Mouse (Mus musculus): Measurements from ENCODE around the gene Gfpt2. TPM values are rescaled to one million over a fixed set of nuclear protein-coding genes. Genes with fewer than 3 reads are reported as not detected.

Gene Gfpt2
- polyA plus RNA-seq, 1 experiment from 2014 or later: 4.1 TPM

DNA sequence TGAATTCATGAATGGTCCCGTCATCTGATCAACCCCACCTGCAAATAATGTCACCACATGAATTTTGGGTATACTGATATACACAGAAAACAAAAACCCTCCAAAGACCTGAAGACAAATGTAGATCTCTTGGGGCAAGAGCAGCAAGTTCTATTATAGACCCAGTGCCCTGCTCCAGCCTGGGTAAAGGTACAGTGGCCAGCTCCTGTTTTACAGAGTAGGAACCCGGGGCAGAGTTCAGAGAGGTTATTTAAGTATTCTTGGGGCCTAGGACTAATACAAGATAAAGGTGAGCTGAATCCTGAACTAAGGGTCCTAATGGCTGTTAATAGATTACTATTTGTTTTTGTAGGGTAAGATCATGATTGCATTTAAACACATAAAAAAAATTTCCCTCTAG is 27.6 kb downstream of the Gfpt2 start:
- 92% methylated on average over 2 of the region's 2 CpGs for WGBS
- Histone ChIP-seq H3K27me3 (ENCODE audit: control insufficient read depth, insufficient read depth, low read length) (no peaks in the 10 kb centered on the region), H3K27ac (replicated peaks; ENCODE audit: low read depth, low read length) (no peak overlapping the region), H3K4me3 (replicated peaks; ENCODE audit: low read depth, low read length) (no peak overlapping the region), H3K9ac (replicated peaks; ENCODE audit: low read length) (no peak overlapping the region), H3K36me3 (ENCODE audit: control insufficient read depth, insufficient read depth, low read length) (peaks cover 14% of the 10 kb centered on the region; the same call in 1 of the 2 replicates), H3K9me3 (ENCODE audit: control insufficient read depth, low read length) (no peaks in the 10 kb centered on the region), H3K4me2 (ENCODE audit: low read length) (no peak overlapping the region), H3K4me1 (ENCODE audit: control insufficient read depth, insufficient read depth, low read length) (no peaks in the 10 kb centered on the region)
- ATAC-seq (ENCODE audit: low FRiP score, low TSS enrichment) (no peak), DNase-seq (no peak)

DNA sequence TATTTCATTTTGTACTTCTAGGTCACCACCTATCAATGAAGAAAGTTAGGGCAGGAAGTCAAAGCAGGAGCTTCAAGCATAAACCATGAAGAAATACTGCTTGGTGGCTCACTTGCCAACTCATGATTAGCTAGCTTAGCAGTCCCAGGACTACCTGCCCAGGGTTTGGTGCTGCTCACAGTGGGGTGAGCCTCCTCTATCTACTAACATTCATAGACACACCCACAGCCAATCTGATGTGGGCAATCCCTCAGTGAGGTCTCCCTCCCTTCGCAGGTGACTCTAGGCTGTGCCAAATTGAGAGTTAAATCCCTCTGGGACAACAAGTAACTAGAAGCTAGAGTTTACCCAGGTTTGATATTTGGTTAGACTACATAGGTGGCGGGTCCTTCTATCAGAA is 28.4 kb downstream of the Gfpt2 start:
- Histone ChIP-seq H3K4me2 (ENCODE audit: low read length) (no peak overlapping the region), H3K9me3 (ENCODE audit: control insufficient read depth, low read length) (no peaks in the 10 kb centered on the region), H3K4me3 (replicated peaks; ENCODE audit: low read depth, low read length) (no peak overlapping the region), H3K36me3 (ENCODE audit: control insufficient read depth, insufficient read depth, low read length) (peaks cover 14% of the 10 kb centered on the region; the same call in 1 of the 2 replicates), H3K9ac (replicated peaks; ENCODE audit: low read length) (no peak overlapping the region), H3K27me3 (ENCODE audit: control insufficient read depth, insufficient read depth, low read length) (no peaks in the 10 kb centered on the region), H3K4me1 (ENCODE audit: control insufficient read depth, insufficient read depth, low read length) (no peaks in the 10 kb centered on the region), H3K27ac (replicated peaks; ENCODE audit: low read depth, low read length) (no peak overlapping the region)
- DNase-seq (no peak), ATAC-seq (ENCODE audit: low FRiP score, low TSS enrichment) (no peak)
- 89% methylated on average over 2 of the region's 2 CpGs for WGBS

DNA sequence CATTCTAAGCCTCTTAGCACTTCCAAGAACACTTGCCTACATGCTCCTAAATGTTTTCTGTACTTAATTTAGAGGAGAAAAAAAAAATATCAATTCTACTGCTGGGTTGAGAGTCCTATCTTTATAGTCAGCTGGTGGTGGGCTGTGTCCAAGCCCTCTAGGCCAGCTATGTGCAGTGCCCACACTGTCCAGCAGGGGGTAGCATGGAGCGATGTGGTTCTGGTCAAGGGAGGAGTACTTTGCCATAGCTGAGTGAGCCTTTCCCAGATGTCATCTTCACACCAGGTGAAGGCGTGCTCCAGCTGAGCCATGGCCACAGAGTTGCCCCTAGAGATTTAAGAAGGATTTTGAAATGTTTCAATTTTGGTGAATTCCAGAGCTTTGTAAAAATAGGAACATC is 30.9 kb downstream of the Gfpt2 start:
- no peak overlapping the region for H3K4me3 ChIP-seq (replicated peaks; ENCODE audit: low read depth, low read length)
- no peak overlapping the region for H3K9ac ChIP-seq (replicated peaks; ENCODE audit: low read length)
- peaks cover 16% of the 10 kb centered on the region; the same call in 1 of the 2 replicates for H3K36me3 ChIP-seq (ENCODE audit: control insufficient read depth, insufficient read depth, low read length)
- no peak overlapping the region for H3K27ac ChIP-seq (replicated peaks; ENCODE audit: low read depth, low read length)
- no peaks in the 10 kb centered on the region for H3K9me3 ChIP-seq (ENCODE audit: control insufficient read depth, low read length)
- no peak overlapping the region for H3K4me2 ChIP-seq (ENCODE audit: low read length)
- peak; percentile 43 for DNase-seq
- ATAC-seq (ENCODE audit: low FRiP score, low TSS enrichment): no peak
- 51% methylated on average over 2 of the region's 2 CpGs for WGBS
- no peaks in the 10 kb centered on the region for H3K4me1 ChIP-seq (ENCODE audit: control insufficient read depth, insufficient read depth, low read length)
- H3K27me3 ChIP-seq (ENCODE audit: control insufficient read depth, insufficient read depth, low read length): no peaks in the 10 kb centered on the region

DNA sequence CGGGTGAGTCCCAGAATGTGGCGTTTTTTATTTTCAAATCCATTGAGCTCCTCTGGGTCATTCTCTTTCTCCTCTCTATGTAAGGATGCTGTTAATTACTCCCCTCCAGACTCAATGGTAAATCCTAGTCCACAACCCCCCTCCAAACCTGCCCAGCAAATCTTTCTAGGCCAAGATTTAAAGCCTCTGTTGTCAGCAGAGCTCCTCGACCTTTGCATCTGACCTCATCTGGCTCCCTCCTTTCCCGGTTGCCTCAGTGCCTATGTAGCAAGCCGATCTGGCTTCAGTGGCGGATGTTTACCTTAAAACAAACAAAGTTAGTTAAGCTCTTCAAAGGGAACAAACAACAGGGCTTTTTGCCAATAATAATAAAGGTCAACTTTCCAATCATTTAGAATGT is 33.3 kb downstream of the Gfpt2 start:
- DNase-seq (no peak), ATAC-seq (ENCODE audit: low FRiP score, low TSS enrichment) (no peak)
- 37% methylated on average over 6 of the region's 6 CpGs for WGBS
- H3K9me3 ChIP-seq (ENCODE audit: control insufficient read depth, low read length): no peaks in the 10 kb centered on the region
- H3K9ac ChIP-seq (replicated peaks; ENCODE audit: low read length): no peak overlapping the region
- H3K4me1 ChIP-seq (ENCODE audit: control insufficient read depth, insufficient read depth, low read length): no peaks in the 10 kb centered on the region
- no peak overlapping the region for H3K4me3 ChIP-seq (replicated peaks; ENCODE audit: low read depth, low read length)
- no peak overlapping the region for H3K4me2 ChIP-seq (ENCODE audit: low read length)
- H3K27ac ChIP-seq (replicated peaks; ENCODE audit: low read depth, low read length): no peak overlapping the region
- peaks cover 16% of the 10 kb centered on the region; the same call in 1 of the 2 replicates for H3K36me3 ChIP-seq (ENCODE audit: control insufficient read depth, insufficient read depth, low read length)
- H3K27me3 ChIP-seq (ENCODE audit: control insufficient read depth, insufficient read depth, low read length): no peaks in the 10 kb centered on the region

DNA sequence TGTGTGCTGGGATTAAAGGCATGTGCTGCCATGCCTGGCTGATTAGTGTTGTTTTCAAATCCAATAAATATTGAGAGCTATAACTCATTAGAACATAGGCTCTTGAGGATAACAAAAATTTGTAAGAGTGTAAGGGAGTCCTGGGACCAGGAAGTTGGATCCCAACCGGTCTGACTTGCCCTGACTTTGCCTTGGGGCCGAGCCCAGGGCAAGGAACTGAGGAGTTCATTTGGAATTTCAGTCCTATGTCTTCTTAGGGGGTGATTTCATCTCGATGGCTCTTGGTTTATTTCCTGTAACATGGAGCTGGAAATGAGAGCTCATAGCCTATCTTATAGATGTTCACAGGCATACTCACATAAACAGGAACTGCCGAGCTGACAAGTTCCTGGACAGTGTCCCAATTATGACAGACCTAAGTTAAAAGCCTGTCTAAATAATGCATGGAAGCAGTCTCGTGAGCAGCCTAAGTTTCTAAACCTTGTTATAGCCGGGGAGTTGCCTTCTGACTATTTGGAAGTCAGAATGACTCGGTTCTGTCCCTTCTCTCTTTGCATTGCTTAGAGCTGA is 35.3 kb downstream of the Gfpt2 start:
- peaks cover 14% of the 10 kb centered on the region; the same call in 1 of the 2 replicates for H3K36me3 ChIP-seq (ENCODE audit: control insufficient read depth, insufficient read depth, low read length)
- no peak overlapping the region for H3K27ac ChIP-seq (replicated peaks; ENCODE audit: low read depth, low read length)
- H3K27me3 ChIP-seq (ENCODE audit: control insufficient read depth, insufficient read depth, low read length): no peaks in the 10 kb centered on the region
- WGBS: 86% methylated on average over 7 of the region's 7 CpGs
- no peak overlapping the region for H3K4me3 ChIP-seq (replicated peaks; ENCODE audit: low read depth, low read length)
- no peaks in the 10 kb centered on the region for H3K9me3 ChIP-seq (ENCODE audit: control insufficient read depth, low read length)
- DNase-seq: no peak
- no peaks in the 10 kb centered on the region for H3K4me1 ChIP-seq (ENCODE audit: control insufficient read depth, insufficient read depth, low read length)
- ATAC-seq (ENCODE audit: low FRiP score, low TSS enrichment): no peak
- no peak overlapping the region for H3K4me2 ChIP-seq (ENCODE audit: low read length)
- H3K9ac ChIP-seq (replicated peaks; ENCODE audit: low read length): no peak overlapping the region

DNA sequence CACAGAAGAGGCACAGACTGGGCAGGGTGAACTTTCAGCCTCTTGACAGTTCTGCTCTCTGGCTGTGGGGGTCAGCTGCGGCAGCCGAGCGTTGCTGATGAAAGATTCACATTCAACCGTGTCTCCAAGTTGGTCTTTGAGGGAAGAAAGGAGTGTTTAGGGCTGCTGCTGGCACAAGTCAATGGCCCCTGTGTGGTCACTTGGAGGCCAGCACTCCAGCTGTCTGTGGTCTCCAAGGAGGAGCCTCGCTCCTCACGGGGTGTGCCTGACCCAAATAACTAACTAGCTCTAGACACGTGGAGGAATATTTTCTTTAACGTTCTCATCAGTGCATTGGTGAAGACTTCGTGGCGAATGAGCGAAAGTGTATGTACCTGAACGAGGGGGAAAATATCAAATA is 38.0 kb downstream of the Gfpt2 start:
- Histone ChIP-seq H3K4me2 (ENCODE audit: low read length) (no peak overlapping the region), H3K27me3 (ENCODE audit: control insufficient read depth, insufficient read depth, low read length) (no peaks in the 10 kb centered on the region), H3K27ac (replicated peaks; ENCODE audit: low read depth, low read length) (no peak overlapping the region), H3K9me3 (ENCODE audit: control insufficient read depth, low read length) (no peaks in the 10 kb centered on the region), H3K4me1 (ENCODE audit: control insufficient read depth, insufficient read depth, low read length) (no peaks in the 10 kb centered on the region), H3K36me3 (ENCODE audit: control insufficient read depth, insufficient read depth, low read length) (peaks cover 14% of the 10 kb centered on the region), H3K9ac (replicated peaks; ENCODE audit: low read length) (no peak overlapping the region), H3K4me3 (replicated peaks; ENCODE audit: low read depth, low read length) (no peak overlapping the region)
- 86% methylated on average over 12 of the region's 12 CpGs for WGBS
- ATAC-seq (ENCODE audit: low FRiP score, low TSS enrichment) (no peak), DNase-seq (no peak)

DNA sequence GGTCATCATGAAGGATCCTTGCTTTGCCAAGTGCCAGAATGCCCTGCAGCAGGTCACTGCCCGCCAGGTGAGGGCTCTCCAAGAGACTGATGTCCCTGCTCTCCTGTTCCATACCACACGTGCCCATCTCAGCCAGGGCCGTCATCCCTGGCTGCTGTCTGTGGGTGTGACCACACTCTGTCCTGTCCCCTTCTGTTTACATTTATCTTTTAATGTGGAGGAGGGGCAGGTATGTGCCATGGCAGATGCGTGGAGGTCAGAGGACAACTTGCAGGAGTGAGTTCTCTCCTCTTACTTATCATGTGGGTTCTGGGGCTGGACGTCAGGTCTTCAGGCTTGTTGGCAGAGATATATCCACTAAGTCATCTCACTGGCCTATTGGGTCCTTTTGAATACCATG is 39.0 kb downstream of the Gfpt2 start:
- DNase-seq: no peak
- Histone ChIP-seq H3K4me3 (replicated peaks; ENCODE audit: low read depth, low read length) (no peak overlapping the region), H3K9ac (replicated peaks; ENCODE audit: low read length) (no peak overlapping the region), H3K36me3 (ENCODE audit: control insufficient read depth, insufficient read depth, low read length) (peaks cover 14% of the 10 kb centered on the region; the same call in 1 of the 2 replicates), H3K4me2 (ENCODE audit: low read length) (no peak overlapping the region), H3K27me3 (ENCODE audit: control insufficient read depth, insufficient read depth, low read length) (no peaks in the 10 kb centered on the region), H3K27ac (replicated peaks; ENCODE audit: low read depth, low read length) (no peak overlapping the region), H3K4me1 (ENCODE audit: control insufficient read depth, insufficient read depth, low read length) (0 out of 2 replicates have a peak, but pooled peaks cover 2% of the 10 kb centered on the region), H3K9me3 (ENCODE audit: control insufficient read depth, low read length) (no peaks in the 10 kb centered on the region)
- WGBS: 92% methylated on average over 5 of the region's 5 CpGs
- no peak for ATAC-seq (ENCODE audit: low FRiP score, low TSS enrichment)

DNA sequence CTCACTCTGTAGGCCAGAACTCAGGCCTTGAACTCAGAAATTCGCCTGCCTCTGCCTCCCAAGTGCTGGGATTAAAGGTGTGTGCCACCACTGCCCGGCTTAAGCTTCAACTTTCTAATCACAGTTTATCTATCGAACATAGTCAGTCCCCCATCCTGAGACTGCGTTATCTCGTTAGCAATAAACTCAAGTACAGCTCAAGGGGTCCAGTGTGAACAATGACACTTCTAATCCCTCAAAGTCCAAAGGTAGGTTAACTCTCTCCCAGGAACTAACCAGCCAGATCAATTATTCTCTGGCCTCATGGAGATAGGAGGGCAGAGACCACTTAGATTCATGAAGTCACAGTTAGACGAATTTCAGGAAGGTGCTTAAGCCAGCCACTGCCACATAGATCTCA is 40.3 kb downstream of the Gfpt2 start:
- WGBS: 91% methylated on average over 6 of the region's 6 CpGs

DNA sequence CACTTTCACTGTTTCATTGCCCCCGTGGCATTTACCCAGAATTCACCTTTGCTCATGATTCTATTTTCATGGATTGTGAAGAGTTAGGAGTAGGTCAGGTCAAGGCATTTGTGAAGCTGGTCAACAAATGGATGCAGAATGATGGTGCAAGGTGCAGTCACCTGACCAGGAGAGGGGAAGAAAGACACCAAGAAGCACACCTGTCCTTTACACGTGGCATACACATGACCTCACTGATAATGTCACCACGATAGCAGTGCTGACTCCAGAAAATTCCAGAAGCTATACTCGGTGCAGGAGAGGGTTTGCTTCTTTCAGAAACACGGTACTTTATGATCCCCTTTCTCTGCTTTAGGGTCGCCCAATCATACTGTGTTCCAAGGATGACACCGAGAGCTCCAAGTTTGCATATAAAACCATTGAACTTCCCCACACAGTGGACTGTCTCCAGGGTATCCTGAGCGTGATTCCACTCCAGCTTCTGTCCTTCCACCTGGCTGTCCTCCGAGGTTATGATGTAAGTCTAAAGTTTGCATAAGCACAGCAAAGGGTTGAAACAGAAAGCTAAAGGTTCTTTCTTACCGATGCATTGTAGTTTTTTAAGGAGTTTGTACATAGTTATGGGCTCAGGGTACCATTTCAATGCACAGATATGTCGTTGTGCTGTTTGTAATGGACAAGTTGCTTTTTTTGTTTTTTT is 41.4 kb downstream of the Gfpt2 start:
- Histone ChIP-seq H3K4me2 (ENCODE audit: low read length) (no peak overlapping the region), H3K27me3 (ENCODE audit: control insufficient read depth, insufficient read depth, low read length) (no peaks in the 10 kb centered on the region), H3K4me1 (ENCODE audit: control insufficient read depth, insufficient read depth, low read length) (0 out of 2 replicates have a peak, but pooled peaks cover 6% of the 10 kb centered on the region), H3K9me3 (ENCODE audit: control insufficient read depth, low read length) (no peaks in the 10 kb centered on the region), H3K27ac (replicated peaks; ENCODE audit: low read depth, low read length) (no peak overlapping the region), H3K36me3 (ENCODE audit: control insufficient read depth, insufficient read depth, low read length) (peaks cover 12% of the 10 kb centered on the region; the same call in 1 of the 2 replicates), H3K9ac (replicated peaks; ENCODE audit: low read length) (no peak overlapping the region), H3K4me3 (replicated peaks; ENCODE audit: low read depth, low read length) (no peak overlapping the region)
- ATAC-seq (ENCODE audit: low FRiP score, low TSS enrichment) (no peak), DNase-seq (no peak)
- 95% methylated on average over 11 of the region's 11 CpGs for WGBS

More for the DNA sequence above, 40.3 kb downstream of the Gfpt2 start:
- Histone ChIP-seq H3K9ac (replicated peaks; ENCODE audit: low read length) (no peak overlapping the region), H3K4me3 (replicated peaks; ENCODE audit: low read depth, low read length) (no peak overlapping the region), H3K4me2 (ENCODE audit: low read length) (no peak overlapping the region), H3K27me3 (ENCODE audit: control insufficient read depth, insufficient read depth, low read length) (no peaks in the 10 kb centered on the region), H3K9me3 (ENCODE audit: control insufficient read depth, low read length) (no peaks in the 10 kb centered on the region), H3K4me1 (ENCODE audit: control insufficient read depth, insufficient read depth, low read length) (0 out of 2 replicates have a peak, but pooled peaks cover 6% of the 10 kb centered on the region), H3K36me3 (ENCODE audit: control insufficient read depth, insufficient read depth, low read length) (peaks cover 14% of the 10 kb centered on the region; the same call in 1 of the 2 replicates), H3K27ac (replicated peaks; ENCODE audit: low read depth, low read length) (no peak overlapping the region)
- no peak for ATAC-seq (ENCODE audit: low FRiP score, low TSS enrichment)
- no peak for DNase-seq
